Mouse (Mus musculus) lung, embryonic 15.5 days (tissue): ENCODE results near the gene Fam172a. TPM values are rescaled to one million over a fixed set of nuclear protein-coding genes. Genes with fewer than 3 reads are reported as not detected.

Experiments used
- ATAC-seq: fragments of 200-750 bp; cut with Nextera tagmentation; 2 replicates; pipeline ENCODE4 v1.8.0; 2017; ENCODE audit warnings: moderate number of reproducible peaks, borderline replicate concordance; ENCODE audit not compliant: low FRiP score, low TSS enrichment; ENCODE audit errors: extremely low read depth
- H3K27ac ChIP-seq: fragments of 300-500 bp; sonication (generic); 2 replicates; pipeline ENCODE4 v1.5.1; 2015; ENCODE audit warnings: moderate library complexity, mild to moderate bottlenecking, inconsistent platforms
- H3K27me3 ChIP-seq: fragments of 300-500 bp; sonication (generic); 2 replicates; pipeline ENCODE4 v1.6.1; 2015; ENCODE audit warnings: inconsistent platforms
- H3K36me3 ChIP-seq: fragments of 300-500 bp; sonication (generic); 2 replicates; pipeline ENCODE4 v1.6.1; 2015; ENCODE audit warnings: inconsistent platforms
- H3K4me1 ChIP-seq: fragments of 300-500 bp; sonication (generic); 2 replicates; pipeline ENCODE4 v1.6.1; 2015; ENCODE audit warnings: inconsistent platforms
- H3K4me2 ChIP-seq: fragments of 300-500 bp; sonication (generic); 2 replicates; pipeline ENCODE4 v1.6.1; 2015; ENCODE audit warnings: inconsistent platforms, mild to moderate bottlenecking, moderate library complexity
- H3K4me3 ChIP-seq: fragments of 300-500 bp; sonication (generic); 2 replicates; pipeline ENCODE4 v1.5.1; 2015; ENCODE audit warnings: mild to moderate bottlenecking, inconsistent platforms
- H3K9ac ChIP-seq: fragments of 300-500 bp; sonication (generic); 2 replicates; pipeline ENCODE4 v1.6.1; 2015; ENCODE audit warnings: inconsistent platforms
- H3K9me3 ChIP-seq: fragments of 300-500 bp; sonication (generic); 2 replicates; pipeline ENCODE4 v1.6.1; 2016; ENCODE audit warnings: inconsistent platforms
- WGBS: fragments of 180-500 bp; shearing (Covaris S2); methylation state at CpG from one replicate; pipeline ENCODE4 v1.1.7; 2015; 5-methylcytosine and 5-hydroxymethylcytosine counted together
- polyA plus RNA-seq: library from polyadenylated mRNA; unstranded; fragments of >200 nt; fragmentation: Nextera tagmentation; extraction: Ambion mirVana; gene quantifications from 2 replicates; pipeline ENCODE4 v1.2.1, GENCODE M21; 2015

Gene Fam172a
- polyA plus RNA-seq, 1 experiment from 2014 or later, result 32.6 TPM

GRCm38 (mm10) chr13:78087751-78088150, 385.9 kb downstream of the Fam172a start:
- Histone ChIP-seq H3K4me3 (no peak overlapping the region), H3K4me2 (no peak overlapping the region), H3K27ac (no peak overlapping the region), H3K4me1 (no peaks in the 10 kb centered on the region), H3K36me3 (no peaks in the 10 kb centered on the region), H3K9ac (no peak overlapping the region), H3K9me3 (no peaks in the 10 kb centered on the region), H3K27me3 (no peaks in the 10 kb centered on the region)
- ATAC-seq, result no peak
- WGBS, result 61% methylated on average over 4 of the region's 4 CpGs

GRCm38 (mm10) chr13:78090701-78091100, 388.9 kb downstream of the Fam172a start:
- H3K27ac ChIP-seq, result no peak overlapping the region
- H3K4me2 ChIP-seq, result no peak overlapping the region
- no peaks in the 10 kb centered on the region for H3K9me3 ChIP-seq
- no peak overlapping the region for H3K4me3 ChIP-seq
- ATAC-seq, result peak; percentile 83; the same call in 1 of the 2 replicates
- no peak overlapping the region for H3K9ac ChIP-seq
- no peaks in the 10 kb centered on the region for H3K4me1 ChIP-seq
- H3K36me3 ChIP-seq, result no peaks in the 10 kb centered on the region
- no peaks in the 10 kb centered on the region for H3K27me3 ChIP-seq

GRCm38 (mm10) chr13:78091949-78092348, 390.1 kb downstream of the Fam172a start:
- H3K4me1 ChIP-seq, result no peaks in the 10 kb centered on the region
- no peaks in the 10 kb centered on the region for H3K36me3 ChIP-seq
- no peaks in the 10 kb centered on the region for H3K9me3 ChIP-seq
- H3K4me3 ChIP-seq, result no peak overlapping the region
- WGBS, result 83% methylated on average over 3 of the region's 3 CpGs
- H3K9ac ChIP-seq, result no peak overlapping the region
- H3K4me2 ChIP-seq, result no peak overlapping the region
- H3K27ac ChIP-seq, result no peak overlapping the region
- H3K27me3 ChIP-seq, result no peaks in the 10 kb centered on the region
- ATAC-seq, result no peak

- H3K9me3 ChIP-seq, result no peaks in the 10 kb centered on the region
- no peak overlapping the region for H3K9ac ChIP-seq
- no peak overlapping the region for H3K4me2 ChIP-seq
- no peaks in the 10 kb centered on the region for H3K27me3 ChIP-seq
- no peak overlapping the region for H3K4me3 ChIP-seq
- no peaks in the 10 kb centered on the region for H3K36me3 ChIP-seq
- 90% methylated on average over 2 of the region's 2 CpGs for WGBS
- no peak overlapping the region for H3K27ac ChIP-seq
- H3K4me1 ChIP-seq, result no peaks in the 10 kb centered on the region
- no peak for ATAC-seq
Observed at GRCm38 (mm10) chr13:78094352-78094751, 392.5 kb downstream of the Fam172a start.

- WGBS, result 73% methylated on average over 1 of the region's 1 CpGs
Observed at GRCm38 (mm10) chr13:78095071-78095973, 393.5 kb downstream of the Fam172a start.

GRCm38 (mm10) chr13:78098858-78099445, 397.1 kb downstream of the Fam172a start:
- WGBS, result 61% methylated on average over 5 of the region's 5 CpGs
- H3K27ac ChIP-seq, result no peak overlapping the region
- H3K27me3 ChIP-seq, result no peaks in the 10 kb centered on the region
- H3K9ac ChIP-seq, result no peak overlapping the region
- H3K4me2 ChIP-seq, result no peak overlapping the region
- no peaks in the 10 kb centered on the region for H3K36me3 ChIP-seq
- no peak overlapping the region for H3K4me3 ChIP-seq
- H3K4me1 ChIP-seq, result no peaks in the 10 kb centered on the region
- ATAC-seq, result no peak
- no peaks in the 10 kb centered on the region for H3K9me3 ChIP-seq

More at GRCm38 (mm10) chr13:78095071-78095973, 393.5 kb downstream of the Fam172a start:
- no peaks in the 10 kb centered on the region for H3K9me3 ChIP-seq
- H3K27ac ChIP-seq, result no peak overlapping the region
- no peaks in the 10 kb centered on the region for H3K36me3 ChIP-seq
- no peaks in the 10 kb centered on the region for H3K27me3 ChIP-seq
- H3K9ac ChIP-seq, result no peak overlapping the region
- H3K4me3 ChIP-seq, result no peak overlapping the region
- ATAC-seq, result no peak
- H3K4me2 ChIP-seq, result no peak overlapping the region
- no peaks in the 10 kb centered on the region for H3K4me1 ChIP-seq

GRCm38 (mm10) chr13:78099746-78100530, 398.1 kb downstream of the Fam172a start:
- no peak overlapping the region for H3K4me2 ChIP-seq
- ATAC-seq, result no peak

GRCm38 (mm10) chr13:78100664-78101063, 398.8 kb downstream of the Fam172a start:
- H3K9ac ChIP-seq, result no peak overlapping the region
- 66% methylated on average over 3 of the region's 3 CpGs for WGBS
- H3K4me3 ChIP-seq, result no peak overlapping the region

More at GRCm38 (mm10) chr13:78099746-78100530, 398.1 kb downstream of the Fam172a start:
- 43% methylated on average over 3 of the region's 3 CpGs for WGBS
- H3K36me3 ChIP-seq, result no peaks in the 10 kb centered on the region
- no peaks in the 10 kb centered on the region for H3K27me3 ChIP-seq
- H3K4me3 ChIP-seq, result no peak overlapping the region
- no peak overlapping the region for H3K27ac ChIP-seq
- no peak overlapping the region for H3K9ac ChIP-seq
- no peaks in the 10 kb centered on the region for H3K4me1 ChIP-seq
- no peaks in the 10 kb centered on the region for H3K9me3 ChIP-seq

GRCm38 (mm10) chr13:78102337-78102736, 400.5 kb downstream of the Fam172a start:
- Histone ChIP-seq H3K4me1 (no peaks in the 10 kb centered on the region), H3K36me3 (no peaks in the 10 kb centered on the region), H3K27me3 (no peaks in the 10 kb centered on the region), H3K27ac (no peak overlapping the region), H3K9ac (no peak overlapping the region), H3K4me3 (no peak overlapping the region), H3K9me3 (no peaks in the 10 kb centered on the region), H3K4me2 (no peak overlapping the region)
- 31% methylated on average over 2 of the region's 2 CpGs for WGBS
- ATAC-seq, result no peak

More at GRCm38 (mm10) chr13:78100664-78101063, 398.8 kb downstream of the Fam172a start:
- Histone ChIP-seq H3K9me3 (no peaks in the 10 kb centered on the region), H3K36me3 (no peaks in the 10 kb centered on the region), H3K27ac (no peak overlapping the region), H3K4me2 (no peak overlapping the region), H3K4me1 (no peaks in the 10 kb centered on the region), H3K27me3 (no peaks in the 10 kb centered on the region)
- ATAC-seq, result no peak

- Histone ChIP-seq H3K9ac (no peak overlapping the region), H3K4me3 (no peak overlapping the region), H3K27ac (no peak overlapping the region), H3K9me3 (no peaks in the 10 kb centered on the region), H3K27me3 (no peaks in the 10 kb centered on the region), H3K4me1 (no peaks in the 10 kb centered on the region), H3K4me2 (no peak overlapping the region), H3K36me3 (no peaks in the 10 kb centered on the region)
- WGBS, result 50% methylated on average over 3 of the region's 3 CpGs
- no peak for ATAC-seq
Observed at GRCm38 (mm10) chr13:78104851-78105250, 403.0 kb downstream of the Fam172a start.

GRCm38 (mm10) chr13:78110648-78111047, 408.8 kb downstream of the Fam172a start:
- ATAC-seq, result no peak
- Histone ChIP-seq H3K27ac (no peak overlapping the region), H3K4me3 (no peak overlapping the region), H3K4me1 (no peaks in the 10 kb centered on the region), H3K36me3 (no peaks in the 10 kb centered on the region), H3K27me3 (no peaks in the 10 kb centered on the region), H3K9me3 (no peaks in the 10 kb centered on the region), H3K4me2 (no peak overlapping the region), H3K9ac (no peak overlapping the region)
- 74% methylated on average over 4 of the region's 4 CpGs for WGBS
